Mouse (Mus musculus) MEL (cell line): ENCODE measurements at regions not wholly inside any gene's neighbourhood (a gene's known extent, or its start where the extent isn't known, plus 50 kb on each side); places are given as distances from the start of the nearest gene placed in this dataset.

Experiments
- DNase-seq: peaks from one replicate; pipeline ENCODE4 v3.0.0; 2011; ENCODE audit warnings: low read depth, low spot score
- H3K27ac ChIP-seq: 2 replicates; pipeline ENCODE4 v1.5.1; 2012; ENCODE audit warnings: low read depth, mild to moderate bottlenecking, control low read depth, low read length, moderate library complexity; ENCODE audit not compliant: control insufficient read depth
- H3K27me3 ChIP-seq, 2 experiments: fragments of 150-350 bp in 1 of 2; sonication (generic) in 1 of 2; 2 replicates each; pipeline ENCODE4 v1.6.1; 2012; ENCODE audit warnings: low read length in 2 of 2, mild to moderate bottlenecking in 2 of 2, improper control_type of control experiment in 1 of 2, moderate library complexity in 1 of 2; ENCODE audit not compliant: insufficient read depth in 2 of 2, control insufficient read depth in 1 of 2
- H3K36me3 ChIP-seq, 2 experiments: 2 replicates each; pipeline ENCODE4 v1.6.1; 2012 to 2014; ENCODE audit warnings: low read length in 2 of 2, improper control_type of control experiment in 1 of 2, inconsistent platforms in 1 of 2, mild to moderate bottlenecking in 1 of 2; ENCODE audit not compliant: insufficient read depth in 2 of 2, control insufficient read depth in 1 of 2
- H3K4me1 ChIP-seq, 2 experiments: fragments of 150-350 bp in 1 of 2; sonication (generic) in 1 of 2; 2 replicates each; pipeline ENCODE4 v1.6.1; 2012; ENCODE audit warnings: low read length in 2 of 2, improper control_type of control experiment in 1 of 2, mild to moderate bottlenecking in 1 of 2; ENCODE audit not compliant: insufficient read depth in 2 of 2, control insufficient read depth in 1 of 2
- H3K4me3 ChIP-seq, 2 experiments: fragments of 150-350 bp in 1 of 2; sonication (generic) in 1 of 2; 2 replicates each; pipeline ENCODE4 v1.5.1; 2012; ENCODE audit warnings: low read depth in 2 of 2, low read length in 2 of 2, mild to moderate bottlenecking in 2 of 2, moderate library complexity in 2 of 2, control low read depth in 1 of 2, improper control_type of control experiment in 1 of 2; ENCODE audit not compliant: control insufficient read depth in 1 of 2, insufficient read depth in 1 of 2
- H3K79me2 ChIP-seq: 2 replicates; pipeline ENCODE4 v1.6.1; 2012; ENCODE audit warnings: mild to moderate bottlenecking, low read length, moderate library complexity; ENCODE audit not compliant: control insufficient read depth, poor library complexity, insufficient read depth
- H3K9ac ChIP-seq: 2 replicates; pipeline ENCODE4 v1.6.1; 2012; ENCODE audit warnings: low read depth, mild to moderate bottlenecking, control low read depth, low read length, moderate library complexity; ENCODE audit not compliant: control insufficient read depth, poor library complexity, severe bottlenecking
- H3K9me3 ChIP-seq: fragments of 150-350 bp; sonication (generic); replicated peaks from 2 replicates; pipeline ENCODE4 v1.6.1; 2012; ENCODE audit warnings: mild to moderate bottlenecking, low read length, improper control_type of control experiment, moderate library complexity; ENCODE audit not compliant: insufficient read depth
- BHLHE40 ChIP-seq: IDR thresholded peaks from 2 replicates; pipeline ENCODE4 v1.6.1; 2012; ENCODE audit warnings: low read depth, mild to moderate bottlenecking, inconsistent platforms, low read length, improper control_type of control experiment, borderline replicate concordance
- CHD1 ChIP-seq: IDR thresholded peaks from 2 replicates; pipeline ENCODE4 v1.6.1; 2012; ENCODE audit warnings: low read depth, mild to moderate bottlenecking, inconsistent platforms, low read length, improper control_type of control experiment
- CTCF ChIP-seq, 3 experiments: IDR thresholded peaks in 2 of 3; conservative IDR thresholded peaks in 1 of 3; 2 replicates each; pipeline ENCODE4 v1.5.1; 2011 to 2012; ENCODE audit warnings: low read length in 3 of 3, low read depth in 2 of 3, mild to moderate bottlenecking in 2 of 3, improper control_type of control experiment in 1 of 3, inconsistent platforms in 1 of 3, mixed read lengths in 1 of 3, moderate library complexity in 1 of 3; ENCODE audit not compliant: control insufficient read depth in 1 of 3, insufficient read depth in 1 of 3, poor library complexity in 1 of 3, severe bottlenecking in 1 of 3
- GATA1 ChIP-seq: IDR thresholded peaks from 2 replicates; pipeline ENCODE4 v1.6.1; 2011; ENCODE audit warnings: low read depth, low read length, improper control_type of control experiment
- MAFK ChIP-seq: IDR thresholded peaks from 2 replicates; pipeline ENCODE4 v1.6.1; 2011; ENCODE audit warnings: low read depth, mild to moderate bottlenecking, low read length, improper control_type of control experiment, borderline replicate concordance
- MAZ ChIP-seq: IDR thresholded peaks from 2 replicates; pipeline ENCODE4 v1.6.1; 2012; ENCODE audit warnings: low read depth, mild to moderate bottlenecking, inconsistent platforms, low read length, improper control_type of control experiment
- MXI1 ChIP-seq: IDR thresholded peaks from 2 replicates; pipeline ENCODE4 v1.6.1; 2011; ENCODE audit warnings: mild to moderate bottlenecking, low read depth, low read length, improper control_type of control experiment
- NRF1 ChIP-seq: IDR thresholded peaks from 2 replicates; pipeline ENCODE4 v1.6.1; 2014; ENCODE audit warnings: low read depth, mild to moderate bottlenecking, inconsistent platforms, low read length, improper control_type of control experiment, moderate library complexity; ENCODE audit not compliant: poor library complexity, insufficient read depth, severe bottlenecking
- POLR2A ChIP-seq, 2 experiments: IDR thresholded peaks; 2 replicates each; pipeline ENCODE4 v1.6.1; 2011 to 2012; ENCODE audit warnings: low read length in 2 of 2, mild to moderate bottlenecking in 2 of 2, control low read depth in 1 of 2, improper control_type of control experiment in 1 of 2, low read depth in 1 of 2, moderate library complexity in 1 of 2; ENCODE audit not compliant: control insufficient read depth in 1 of 2, insufficient read depth in 1 of 2, poor library complexity in 1 of 2
- POLR2AphosphoS2 ChIP-seq: IDR thresholded peaks from 2 replicates; pipeline ENCODE4 v1.6.1; 2011; ENCODE audit warnings: low read length, improper control_type of control experiment
- RAD21 ChIP-seq: IDR thresholded peaks from 2 replicates; pipeline ENCODE4 v1.6.1; 2011; ENCODE audit warnings: mild to moderate bottlenecking, low read depth, low read length, improper control_type of control experiment
- RCOR1 ChIP-seq: IDR thresholded peaks from 2 replicates; pipeline ENCODE4 v1.6.1; 2012; ENCODE audit warnings: low read depth, mild to moderate bottlenecking, inconsistent platforms, low read length, improper control_type of control experiment
- SIN3A ChIP-seq: IDR thresholded peaks from 2 replicates; pipeline ENCODE4 v1.6.1; 2012; ENCODE audit warnings: low read length, improper control_type of control experiment, inconsistent platforms
- TBP ChIP-seq: IDR thresholded peaks from 2 replicates; pipeline ENCODE4 v1.8.0; 2011; ENCODE audit warnings: low read depth, low read length, improper control_type of control experiment
- UBTF ChIP-seq: IDR thresholded peaks from 2 replicates; pipeline ENCODE4 v1.6.1; 2012; ENCODE audit warnings: low read depth, mild to moderate bottlenecking, inconsistent platforms, low read length, improper control_type of control experiment, moderate library complexity, borderline replicate concordance; ENCODE audit not compliant: insufficient read depth
- USF1 ChIP-seq: IDR thresholded peaks from 2 replicates; pipeline ENCODE4 v1.6.1; 2014; ENCODE audit warnings: low read depth, mild to moderate bottlenecking, inconsistent platforms, low read length, improper control_type of control experiment, moderate library complexity
- USF2 ChIP-seq, 2 experiments: IDR thresholded peaks; 2 replicates each; pipeline ENCODE4 v1.6.1; 2011 to 2012; ENCODE audit warnings: improper control_type of control experiment in 2 of 2, low read length in 2 of 2, borderline replicate concordance in 1 of 2, inconsistent platforms in 1 of 2, low read depth in 1 of 2, mild to moderate bottlenecking in 1 of 2; ENCODE audit not compliant: insufficient read depth in 1 of 2
- ZKSCAN1 ChIP-seq: IDR thresholded peaks from 2 replicates; pipeline ENCODE4 v1.6.1; 2012; ENCODE audit warnings: low read depth, mild to moderate bottlenecking, inconsistent platforms, low read length, improper control_type of control experiment, moderate library complexity
- ZNF384 ChIP-seq: IDR thresholded peaks from 2 replicates; pipeline ENCODE4 v1.6.1; 2012; ENCODE audit warnings: low read depth, mild to moderate bottlenecking, inconsistent platforms, low read length, improper control_type of control experiment

GRCm38 (mm10) chr9:61829736-61830135 is 84.6 kb downstream of the Rplp1 start:
- Histone ChIP-seq H3K79me2 (no peaks in the 10 kb centered on the region), H3K36me3 (no peaks in the 10 kb centered on the region), H3K9ac (no peak overlapping the region), H3K27ac (no peak overlapping the region), H3K4me3 (no peak overlapping the region), H3K27me3 (peaks cover 0 to 3% of the 10 kb centered on the region in 2 experiments; a peak in 2 of 4 replicates), H3K4me1 (no peaks in the 10 kb centered on the region), H3K9me3 (no peaks in the 10 kb centered on the region)
- no peak for DNase-seq
- TF ChIP-seq USF1 (no peak), BHLHE40 (no peak), POLR2A (IDR thresholded peaks at IDR 0.05; ENCODE audit: control insufficient read depth in 1 of 2, insufficient read depth in 1 of 2, low read depth in 1 of 2, low read length in 2 of 2, poor library complexity in 1 of 2) (no peak), RAD21 (no peak), ZNF384 (no peak), USF2 (IDR thresholded peaks at IDR 0.05; ENCODE audit: borderline replicate concordance in 1 of 2, insufficient read depth in 1 of 2, low read depth in 1 of 2, low read length in 2 of 2) (no peak), TBP (no peak)

DNA sequence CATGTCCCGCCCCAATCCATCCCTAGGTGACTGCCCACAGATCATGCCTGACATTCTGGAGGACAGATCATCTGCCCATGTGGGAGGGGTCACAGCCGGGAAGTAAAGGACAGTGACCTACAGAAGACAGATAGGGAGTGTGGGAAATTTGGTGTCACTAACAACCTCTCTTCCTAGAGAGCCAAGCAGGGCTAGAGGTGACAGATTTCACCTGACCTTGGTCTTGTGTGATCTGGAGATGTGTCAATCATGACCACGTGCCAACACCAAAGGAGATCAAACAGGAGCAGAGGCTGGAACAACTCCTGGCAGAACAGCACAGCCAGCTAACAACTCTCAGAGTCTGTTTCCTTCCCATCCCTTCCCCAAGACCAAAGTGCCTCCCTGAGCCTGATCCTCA is 85.0 kb downstream of the Rplp1 start:
- H3K27me3 ChIP-seq, result peaks cover 0 to 3% of the 10 kb centered on the region in 2 experiments; a peak in 2 of 4 replicates
- H3K9me3 ChIP-seq, result no peaks in the 10 kb centered on the region
- H3K4me3 ChIP-seq, result no peak overlapping the region
- H3K4me1 ChIP-seq, result no peaks in the 10 kb centered on the region
- no peak overlapping the region for H3K27ac ChIP-seq
- no peak overlapping the region for H3K9ac ChIP-seq
- no peaks in the 10 kb centered on the region for H3K79me2 ChIP-seq
- DNase-seq, result no peak
- no peaks in the 10 kb centered on the region for H3K36me3 ChIP-seq
- TF ChIP-seq POLR2AphosphoS2 (no peak), MXI1 (no peak), UBTF (no peak), RCOR1 (no peak), SIN3A (no peak), USF2 (IDR thresholded peaks at IDR 0.05; ENCODE audit: borderline replicate concordance in 1 of 2, insufficient read depth in 1 of 2, low read depth in 1 of 2, low read length in 2 of 2) (no peak), BHLHE40 (no peak), NRF1 (no peak), MAFK (no peak), MAZ (no peak), CHD1 (no peak), USF1 (no peak), GATA1 (no peak), ZKSCAN1 (no peak), CTCF (IDR thresholded peaks at IDR 0.05 in 2 of 3, conservative IDR thresholded peaks at IDR 0.05 in 1 of 3; ENCODE audit: control insufficient read depth in 1 of 3, insufficient read depth in 1 of 3, low read depth in 2 of 3, low read length in 3 of 3, poor library complexity in 1 of 3, severe bottlenecking in 1 of 3) (no peak)
